Mouse (Mus musculus) cerebellum, adult 18-20 months (tissue): ENCODE measurements around the gene Acsbg1.
"Not testable (repeated sequence)": the region's sequence is repeated elsewhere in the genome, so short reads cannot be mapped to it uniquely, and the experiment has no call there.

Source experiments
- DNase-seq, 2 experiments: peaks; one replicate each; pipeline ENCODE4 v3.0.0; 2021

The Acsbg1 gene

GRCm38 (mm10) chr9:54604886-54605285 is 56.8 kb downstream of the Acsbg1 start:
- DNase-seq = peak; percentile 61 to 68

DNA sequence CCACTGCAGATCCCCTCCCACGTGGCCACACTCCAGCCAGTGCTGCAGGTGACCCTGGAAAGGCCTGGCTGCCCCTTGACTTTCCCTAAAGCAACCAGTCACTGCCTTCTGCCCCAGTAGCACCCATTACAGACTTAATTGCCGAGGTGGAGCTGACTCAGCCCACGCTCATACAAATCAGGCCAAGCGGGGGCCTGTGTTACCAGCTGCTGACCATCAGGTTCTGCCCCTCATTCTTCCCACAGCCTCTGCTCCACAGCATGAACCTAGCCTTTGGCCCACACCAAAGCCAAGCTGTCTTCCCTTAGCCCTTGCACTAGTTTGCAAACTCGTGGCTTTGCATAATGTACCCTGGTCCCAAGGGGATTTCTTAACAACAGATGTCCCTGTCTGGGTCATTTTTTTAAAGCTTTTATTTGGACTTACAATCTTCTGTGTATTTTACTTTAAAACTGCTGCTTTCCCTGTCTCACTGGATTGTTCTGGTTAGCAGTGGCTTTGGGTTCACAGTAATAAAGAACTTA is 57.5 kb downstream of the Acsbg1 start:
- no peak for DNase-seq

GRCm38 (mm10) chr9:54602916-54603315 is 58.8 kb downstream of the Acsbg1 start:
- DNase-seq = no peak

DNA sequence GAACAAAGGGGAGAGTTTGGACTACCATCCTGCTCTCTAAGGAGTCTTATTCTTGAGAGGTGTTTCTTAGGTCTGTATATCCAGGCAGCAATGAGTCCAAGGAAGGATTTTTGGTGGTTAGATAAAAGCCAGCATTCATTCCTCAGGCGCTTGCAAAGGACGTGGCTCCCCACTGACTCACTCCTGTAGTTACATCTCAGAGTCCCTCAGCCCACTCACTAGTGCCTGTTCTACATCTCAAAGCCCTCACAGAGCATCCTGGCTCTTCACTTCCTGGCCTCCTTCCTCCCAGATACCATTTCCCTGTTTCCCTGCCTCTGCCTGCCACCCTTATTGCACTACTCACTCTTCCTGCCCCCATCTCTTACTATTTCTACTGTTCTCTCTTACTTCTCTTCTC is 59.3 kb downstream of the Acsbg1 start:
- no peak for DNase-seq

GRCm38 (mm10) chr9:54596752-54597465 is 64.8 kb downstream of the Acsbg1 start:
- DNase-seq = no peak

DNA sequence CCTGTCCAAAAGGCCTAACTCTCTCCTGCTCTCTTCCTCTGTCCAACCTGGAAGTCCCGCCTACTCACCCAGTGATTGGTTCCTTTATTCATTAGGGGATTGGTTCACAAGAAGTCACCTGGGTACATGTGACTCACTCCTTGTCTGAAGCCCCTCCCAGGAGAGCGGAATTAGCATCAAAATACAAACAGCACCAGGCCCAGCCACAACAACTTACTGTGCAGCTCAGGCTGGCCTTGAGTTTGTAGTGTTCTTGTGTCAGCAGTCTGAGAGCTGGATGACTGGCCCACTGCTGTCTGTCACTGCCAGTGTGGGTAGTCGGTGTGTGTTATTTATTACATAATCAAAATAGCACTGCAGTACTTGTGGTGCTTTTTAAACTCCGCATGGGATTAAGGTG is 68.0 kb downstream of the Acsbg1 start:
- not testable (repeated sequence) for DNase-seq

DNA sequence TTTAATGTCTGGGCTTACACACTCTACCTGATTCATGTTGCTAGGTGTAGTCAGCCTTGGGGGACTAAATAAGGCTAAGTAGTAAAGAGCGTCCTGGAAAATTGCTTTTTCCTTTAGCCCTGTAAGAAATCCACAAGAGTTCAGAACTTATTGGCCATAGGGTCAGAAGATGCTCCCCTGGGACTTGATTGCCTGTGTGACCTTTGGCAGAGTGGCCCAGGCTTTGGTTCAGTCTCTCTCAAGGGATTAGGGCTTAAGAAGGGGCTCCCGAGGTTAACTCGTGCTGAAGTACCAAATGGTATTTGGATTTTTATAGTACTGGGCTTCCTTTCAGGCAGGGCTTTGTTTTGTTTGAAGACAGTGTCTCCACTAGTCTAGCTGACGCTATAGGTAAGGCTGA is 73.8 kb downstream of the Acsbg1 start:
- DNase-seq = no peak

GRCm38 (mm10) chr9:54586199-54587061 is 75.2 kb downstream of the Acsbg1 start, which contains the start of gene Idh3a:
Gene Idh3a, plus strand, starts transcription at chr9:54586334.
- DNase-seq = peak; percentile 94 to 97

DNA sequence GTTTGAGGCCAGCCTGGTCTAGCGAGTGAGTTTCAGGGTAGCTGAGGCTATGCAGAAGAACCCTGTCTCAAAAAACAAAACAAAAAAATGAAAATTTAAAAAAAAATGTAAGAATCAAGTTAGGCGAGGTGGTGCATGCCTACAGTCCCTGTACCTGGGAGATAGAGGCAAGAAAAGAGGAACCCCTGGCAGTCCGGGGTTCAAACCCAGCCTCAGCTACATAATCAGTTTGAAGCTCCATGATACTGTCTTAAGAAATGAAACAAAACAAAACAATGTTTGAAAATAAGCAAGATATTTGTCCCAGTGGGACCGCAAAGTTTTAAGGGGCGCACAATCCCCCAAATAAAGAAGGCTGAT is 75.9 kb downstream of the Acsbg1 start:
- no peak for DNase-seq

- not testable (repeated sequence) for DNase-seq
Observed at GRCm38 (mm10) chr9:54584127-54584526, 77.5 kb downstream of the Acsbg1 start.

GRCm38 (mm10) chr9:54583712-54584111 is 78.0 kb downstream of the Acsbg1 start:
- DNase-seq = no peak

DNA sequence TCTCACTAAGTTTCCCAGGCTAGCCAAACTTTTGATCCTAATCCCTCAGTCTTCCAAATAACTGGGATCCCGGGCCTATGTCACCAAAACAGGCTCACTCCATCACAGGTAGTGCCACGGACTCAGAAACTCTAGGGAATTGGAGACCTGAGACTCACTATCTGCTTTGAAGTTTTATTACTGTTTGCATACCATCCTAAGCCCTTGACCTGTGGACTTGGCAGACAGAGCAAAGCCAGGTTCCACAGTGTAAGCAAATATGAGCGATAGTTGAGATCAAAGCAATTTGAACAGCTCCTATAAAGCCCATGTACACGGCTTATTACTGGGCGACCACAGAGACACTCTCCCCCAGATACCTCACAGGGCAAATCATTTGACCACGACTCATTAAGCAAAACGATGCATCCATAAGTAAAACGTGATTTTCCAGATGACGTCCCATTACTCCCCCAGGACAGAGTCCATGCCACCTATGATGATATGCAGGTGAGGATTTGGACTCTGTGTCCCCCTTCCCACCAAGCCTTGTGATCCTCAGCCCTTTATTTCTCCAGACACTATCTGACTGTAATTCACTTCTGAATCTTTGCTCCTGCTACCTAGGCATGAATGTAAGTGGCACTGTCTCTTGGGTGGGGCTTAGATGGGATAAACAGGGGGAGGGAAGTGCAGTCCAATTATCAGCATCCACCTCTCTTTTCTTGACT is 90.4 kb downstream of the Acsbg1 start:
- DNase-seq = no peak

GRCm38 (mm10) chr9:54568732-54569131 is 92.9 kb downstream of the Acsbg1 start:
- DNase-seq = no peak

DNA sequence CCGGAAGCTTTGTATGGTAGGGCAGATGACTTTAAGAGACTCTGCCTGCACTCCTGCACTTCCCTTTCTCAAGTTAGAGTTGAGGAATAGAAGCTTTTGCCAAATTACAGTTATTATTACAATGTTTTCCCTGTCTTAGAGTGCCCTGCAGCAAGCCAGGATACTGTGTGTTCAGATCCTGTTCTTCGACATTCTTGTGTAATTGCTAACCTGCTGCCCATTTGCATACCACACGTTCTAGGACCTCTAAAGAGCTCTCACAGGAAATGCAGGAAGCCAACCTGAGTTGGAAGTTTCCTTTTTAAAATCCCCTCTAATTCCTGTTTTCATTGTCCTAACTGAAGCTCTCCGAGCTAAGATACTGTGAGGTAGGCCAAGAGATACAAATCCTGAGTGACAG is 94.7 kb downstream of the Acsbg1 start:
- DNase-seq = no peak

- DNase-seq = no peak
Observed at GRCm38 (mm10) chr9:54560831-54561601, 100.7 kb downstream of the Acsbg1 start.

DNA sequence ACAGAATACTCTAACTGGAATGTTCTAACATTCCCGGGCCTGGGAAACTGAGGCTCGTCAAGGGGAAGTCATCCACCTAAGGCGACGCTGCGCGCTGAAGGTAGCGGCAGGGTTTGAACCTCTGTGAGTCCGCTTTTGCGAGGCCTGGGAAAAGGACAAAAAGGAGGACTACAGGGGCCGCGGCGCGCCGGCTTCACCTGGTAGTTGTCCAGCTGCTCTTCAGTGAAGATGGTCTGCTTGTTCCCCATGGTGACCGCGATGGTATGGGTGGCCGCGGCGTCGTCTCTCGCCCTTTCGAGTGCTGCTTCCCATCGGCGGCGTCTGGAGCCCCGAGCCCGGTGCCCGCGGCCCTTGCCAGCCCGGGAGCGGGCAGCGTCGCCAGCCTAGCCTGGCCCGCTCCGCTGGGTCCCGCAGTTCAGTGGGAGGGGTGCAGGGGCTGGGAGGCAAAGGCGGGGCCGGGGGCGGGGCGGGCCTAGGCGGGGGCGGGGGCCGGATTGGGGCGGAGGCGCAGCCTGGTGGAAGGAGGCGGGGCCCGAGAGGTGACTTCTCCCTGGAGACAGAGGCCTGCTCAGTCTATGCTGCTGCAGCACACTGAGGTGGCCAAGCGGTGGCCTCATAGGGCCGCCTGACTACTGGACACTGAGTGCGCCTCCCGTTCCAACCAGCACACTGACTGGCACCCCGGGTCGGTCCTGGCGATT is 101.7 kb downstream of the Acsbg1 start, which contains the start of gene Cib2:
TSS of gene Cib2 (minus strand) at position 448 of the 701 bp plus-strand sequence.
- DNase-seq = peak; percentile 86 to 88

DNA sequence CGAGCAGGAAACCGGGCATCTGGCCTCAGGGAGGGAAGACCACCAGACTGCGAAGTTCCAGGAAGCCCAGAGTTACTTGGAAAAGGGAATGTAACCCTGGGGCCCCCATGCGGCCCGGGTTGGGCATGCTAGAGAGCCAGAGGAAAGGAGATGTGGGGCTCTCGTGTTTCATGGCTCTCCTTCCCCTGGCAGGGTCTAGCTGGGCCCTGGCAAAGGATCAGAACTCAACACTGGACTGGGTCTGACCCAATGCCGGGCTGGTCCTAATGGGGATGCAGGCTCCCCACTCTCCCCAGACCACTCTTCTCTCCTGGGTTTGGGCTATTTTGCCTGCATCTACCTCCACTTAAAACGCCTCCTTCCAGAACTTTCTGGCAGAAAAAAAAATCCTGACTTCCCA is 102.9 kb downstream of the Acsbg1 start:
- DNase-seq = no peak

DNA sequence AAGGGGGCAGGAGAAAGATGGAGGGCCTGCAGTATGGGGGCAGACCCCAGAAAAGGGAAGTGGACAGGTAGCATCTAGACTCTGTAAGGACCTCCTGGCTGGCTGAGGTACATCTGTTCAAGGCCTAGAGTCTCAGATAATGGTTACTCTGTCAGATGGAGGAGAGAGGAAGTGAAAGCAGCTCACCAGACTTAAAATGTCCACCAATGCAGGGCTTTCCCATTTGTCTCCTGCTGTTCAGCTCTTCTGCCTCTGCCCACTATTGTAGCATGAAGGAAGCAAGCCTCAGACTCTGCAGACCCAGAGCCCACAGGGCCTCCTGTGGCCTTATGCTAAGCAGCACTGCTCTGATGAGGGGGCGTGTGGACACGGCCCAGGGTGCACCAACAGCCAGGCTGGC is 106.6 kb downstream of the Acsbg1 start:
- DNase-seq = no peak
